Mouse (Mus musculus) heart, embryonic 14.5 days (tissue): ENCODE results near the gene Cd247. TPM values are rescaled to one million over a fixed set of nuclear protein-coding genes. Genes with fewer than 3 reads are reported as not detected.

Experiments used
- ATAC-seq: fragments of 200-750 bp; cut with Nextera tagmentation; 2 replicates; pipeline ENCODE4 v1.8.0; 2017; ENCODE audit warnings: low read depth, moderate TSS enrichment; ENCODE audit not compliant: insufficient number of reproducible peaks, insufficient read depth, low FRiP score
- H3K27ac ChIP-seq, 2 experiments: fragments of 200-500 bp in 1 of 2; fragments of 300-500 bp in 1 of 2; sonication (generic) in 1 of 2; replicated peaks in 1 of 2; 2 replicates each; pipeline ENCODE4 v1.5.1; 2012 to 2014; ENCODE audit warnings: low read depth in 2 of 2, low read length in 2 of 2, control low read depth in 1 of 2, mild to moderate bottlenecking in 1 of 2, mixed read lengths in 1 of 2; ENCODE audit not compliant: control insufficient read depth in 1 of 2, insufficient read depth in 1 of 2
- H3K27me3 ChIP-seq: fragments of 300-500 bp; sonication (generic); 2 replicates; pipeline ENCODE4 v1.6.1; 2014; ENCODE audit warnings: mild to moderate bottlenecking, low read length, control low read depth; ENCODE audit not compliant: control insufficient read depth, insufficient read depth
- H3K36me3 ChIP-seq: fragments of 300-500 bp; sonication (generic); 2 replicates; pipeline ENCODE4 v1.6.1; 2014; ENCODE audit warnings: mild to moderate bottlenecking, control low read depth, low read length, mixed read lengths; ENCODE audit not compliant: control insufficient read depth, insufficient read depth
- H3K4me1 ChIP-seq, 2 experiments: fragments of 200-500 bp in 1 of 2; fragments of 300-500 bp in 1 of 2; sonication (generic) in 1 of 2; 2 replicates each; pipeline ENCODE4 v1.6.1; 2012 to 2014; ENCODE audit warnings: low read length in 2 of 2, control low read depth in 1 of 2, mixed read lengths in 1 of 2; ENCODE audit not compliant: control insufficient read depth in 2 of 2, insufficient read depth in 2 of 2
- H3K4me2 ChIP-seq: fragments of 300-500 bp; sonication (generic); 2 replicates; pipeline ENCODE4 v1.6.1; 2014; ENCODE audit warnings: mild to moderate bottlenecking, low read length
- H3K4me3 ChIP-seq, 2 experiments: fragments of 200-500 bp in 1 of 2; fragments of 300-500 bp in 1 of 2; sonication (generic) in 1 of 2; 2 replicates each; pipeline ENCODE4 v1.5.1; 2012 to 2014; ENCODE audit warnings: low read length in 2 of 2, mild to moderate bottlenecking in 2 of 2, control low read depth in 1 of 2, low read depth in 1 of 2, moderate library complexity in 1 of 2; ENCODE audit not compliant: control insufficient read depth in 1 of 2, insufficient read depth in 1 of 2
- H3K9ac ChIP-seq: fragments of 300-500 bp; sonication (generic); 2 replicates; pipeline ENCODE4 v1.6.1; 2014; ENCODE audit warnings: mild to moderate bottlenecking, low read length
- H3K9me3 ChIP-seq: fragments of 300-500 bp; sonication (generic); 2 replicates; pipeline ENCODE4 v1.6.1; 2016; ENCODE audit warnings: low read length, control low read depth; ENCODE audit not compliant: control insufficient read depth
- WGBS: fragments of 180-500 bp; shearing (Covaris S2); extraction: QIAGEN DNeasy Blood & Tissue Kit; methylation state at CpG from one replicate; pipeline ENCODE4 v1.1.7; 2014; 5-methylcytosine and 5-hydroxymethylcytosine counted together
- polyA plus RNA-seq: library from polyadenylated mRNA; unstranded; fragments of >200 nt; fragmentation: Nextera tagmentation; extraction: Ambion mirVana; gene quantifications from 2 replicates; pipeline ENCODE4 v1.2.1, GENCODE M21; 2014

The Cd247 gene
- polyA plus RNA-seq, 1 experiment from 2014 or later = 0.59 TPM

DNA sequence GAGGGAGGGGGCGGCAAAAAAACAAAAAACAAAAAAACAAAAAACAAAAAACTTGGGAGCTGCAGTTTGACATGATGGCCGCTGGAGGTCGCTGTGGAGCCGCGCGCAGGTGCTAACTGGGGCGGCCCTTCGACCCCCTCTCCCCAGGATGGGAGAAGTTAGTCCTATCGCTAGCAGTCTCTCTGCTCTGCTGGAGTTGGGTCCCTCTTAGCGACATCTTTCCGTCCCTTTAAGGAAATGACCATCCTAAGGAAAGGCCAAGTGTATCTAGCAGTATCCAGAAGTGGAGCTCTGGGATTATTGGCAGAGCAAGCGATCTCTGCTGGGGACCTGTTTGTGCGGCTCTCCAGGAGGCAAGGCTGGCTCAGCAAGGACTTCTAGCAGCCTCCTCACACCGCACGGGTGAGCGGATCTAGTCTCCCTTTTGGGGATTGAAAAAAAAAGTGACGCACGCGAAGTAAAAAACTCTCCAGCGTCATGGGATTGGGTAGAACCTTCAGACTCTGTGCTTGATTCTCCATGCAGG is 7.8 kb upstream of the Cd247 start:
- H3K4me3 ChIP-seq = peak overlapping the region; percentile 41 to 50
- H3K27ac ChIP-seq = no peak overlapping the region
- peak overlapping the region; percentile 74 for H3K4me2 ChIP-seq
- H3K27me3 ChIP-seq = no peaks in the 10 kb centered on the region
- WGBS = 5% methylated on average over 20 of the region's 20 CpGs
- H3K9me3 ChIP-seq = no peaks in the 10 kb centered on the region
- peak overlapping the region; percentile 48; the same call in 1 of the 2 replicates for H3K9ac ChIP-seq
- no peaks in the 10 kb centered on the region for H3K36me3 ChIP-seq
- ATAC-seq = 0 out of 2 replicates have a peak, but pooled peaks have one; percentile 60
- peaks cover 4 to 5% of the 10 kb centered on the region in 2 experiments; a peak in 1 of 4 replicates for H3K4me1 ChIP-seq

DNA sequence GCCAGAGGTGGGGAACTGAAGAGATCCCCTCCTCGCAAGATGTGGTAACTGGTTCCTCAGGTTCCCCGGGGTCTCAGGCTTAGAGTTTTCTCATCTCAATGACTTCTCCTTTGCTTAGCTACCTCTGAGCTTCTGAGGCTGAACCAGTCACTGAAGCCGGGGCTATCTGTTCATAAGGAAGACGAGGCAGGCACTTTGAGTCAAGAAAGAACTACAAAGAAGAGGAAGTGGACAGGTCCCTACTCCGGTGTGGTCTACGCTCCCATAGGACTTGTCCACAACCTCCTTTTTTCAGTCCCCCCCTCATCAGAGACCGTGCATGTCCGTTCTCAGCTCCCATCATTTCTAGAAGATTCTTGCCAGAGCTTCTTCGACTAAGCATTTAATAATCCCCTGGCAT is 7.1 kb upstream of the Cd247 start:
- H3K4me2 ChIP-seq = no peak overlapping the region

DNA sequence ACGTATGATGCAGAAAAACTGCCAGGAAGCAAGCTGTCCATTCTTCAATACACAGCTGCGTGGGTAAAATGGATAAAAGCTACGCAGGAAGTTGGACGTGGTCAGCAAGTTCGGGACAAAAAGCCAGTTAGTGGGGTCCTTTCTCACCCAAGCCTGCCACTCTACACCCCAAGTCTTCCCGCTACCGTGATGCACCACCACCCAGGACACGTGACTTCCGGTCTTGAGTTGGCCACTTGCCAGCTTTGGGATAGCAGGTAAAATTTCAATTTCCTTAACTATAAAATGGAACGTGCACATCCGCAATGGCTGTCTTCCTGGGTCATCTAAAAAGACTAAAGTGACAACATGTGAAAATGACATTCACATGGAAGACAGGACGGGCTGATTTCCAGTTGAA is 6.6 kb upstream of the Cd247 start:
- Histone ChIP-seq H3K27me3 (no peaks in the 10 kb centered on the region), H3K36me3 (no peaks in the 10 kb centered on the region), H3K9ac (no peak overlapping the region), H3K4me2 (no peak overlapping the region), H3K27ac (no peak overlapping the region), H3K4me1 (peaks cover 4 to 5% of the 10 kb centered on the region in 2 experiments; a peak in 1 of 4 replicates), H3K9me3 (no peaks in the 10 kb centered on the region), H3K4me3 (no peak overlapping the region)
- 84% methylated on average over 12 of the region's 12 CpGs for WGBS
- ATAC-seq = no peak

More for the DNA sequence above, 7.1 kb upstream of the Cd247 start:
- H3K27ac ChIP-seq = no peak overlapping the region
- peaks cover 4 to 5% of the 10 kb centered on the region in 2 experiments; a peak in 1 of 4 replicates for H3K4me1 ChIP-seq
- H3K27me3 ChIP-seq = no peaks in the 10 kb centered on the region
- WGBS = 74% methylated on average over 9 of the region's 9 CpGs
- H3K36me3 ChIP-seq = no peaks in the 10 kb centered on the region
- no peak overlapping the region for H3K4me3 ChIP-seq
- no peak overlapping the region for H3K9ac ChIP-seq
- H3K9me3 ChIP-seq = no peaks in the 10 kb centered on the region
- ATAC-seq = no peak

DNA sequence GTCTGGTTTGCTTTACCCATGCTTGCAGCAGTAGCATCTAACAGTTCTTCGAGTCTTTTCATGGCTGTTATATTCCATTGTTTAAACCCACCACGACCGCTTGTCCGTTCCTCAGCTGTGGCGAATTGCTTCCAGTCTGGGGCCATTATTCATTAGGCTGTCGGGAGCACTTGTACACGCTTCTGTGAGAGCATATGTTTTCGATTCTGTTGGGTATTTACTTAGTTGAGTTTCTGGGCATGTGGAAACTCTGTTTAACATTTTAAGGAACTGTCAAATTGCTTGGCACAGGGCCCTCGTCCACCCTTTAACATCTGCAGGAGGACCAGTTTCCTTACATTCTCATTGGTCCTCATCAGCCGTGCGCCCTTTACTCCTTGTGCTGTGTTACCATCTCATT is 2.2 kb upstream of the Cd247 start:
- Histone ChIP-seq H3K4me1 (no peaks in the 10 kb centered on the region), H3K9ac (no peak overlapping the region), H3K9me3 (no peaks in the 10 kb centered on the region), H3K4me2 (no peak overlapping the region), H3K27ac (no peak overlapping the region), H3K4me3 (no peak overlapping the region), H3K36me3 (no peaks in the 10 kb centered on the region), H3K27me3 (no peaks in the 10 kb centered on the region)
- whole genome bisulfite sequencing = 72% methylated on average over 11 of the region's 11 CpGs
- ATAC-seq = no peak

DNA sequence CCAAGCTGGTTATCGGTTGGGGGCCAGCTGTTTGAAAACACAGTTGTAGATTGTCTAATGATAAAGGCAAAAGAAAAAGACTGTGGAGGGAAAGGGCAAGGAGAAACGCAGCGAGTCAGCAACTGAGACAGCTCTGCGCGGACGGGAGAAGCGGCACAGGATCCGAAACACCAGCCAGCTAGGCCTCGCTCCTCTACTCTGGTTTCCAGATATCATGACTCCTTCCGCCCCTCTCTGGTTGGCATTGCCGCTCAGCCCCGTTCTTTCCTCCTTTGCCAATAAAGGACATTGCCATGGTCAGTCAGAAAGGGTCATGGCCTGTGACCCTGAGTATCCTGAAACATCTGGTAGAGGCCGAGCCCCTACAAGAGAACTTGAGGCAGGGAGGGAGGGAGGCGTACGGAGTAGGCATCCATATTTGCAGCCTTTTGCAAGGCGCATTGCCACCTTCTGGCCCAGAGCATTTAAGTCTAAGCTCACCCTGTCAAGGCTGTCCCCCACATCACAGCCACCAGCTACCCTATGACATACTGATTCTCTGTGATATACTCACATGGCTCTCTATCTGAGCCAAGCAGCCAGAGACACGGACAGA is 682 bp downstream of the Cd247 start:
- H3K9ac ChIP-seq = no peak overlapping the region
- 83% methylated on average over 17 of the region's 17 CpGs for WGBS
- no peak for ATAC-seq

DNA sequence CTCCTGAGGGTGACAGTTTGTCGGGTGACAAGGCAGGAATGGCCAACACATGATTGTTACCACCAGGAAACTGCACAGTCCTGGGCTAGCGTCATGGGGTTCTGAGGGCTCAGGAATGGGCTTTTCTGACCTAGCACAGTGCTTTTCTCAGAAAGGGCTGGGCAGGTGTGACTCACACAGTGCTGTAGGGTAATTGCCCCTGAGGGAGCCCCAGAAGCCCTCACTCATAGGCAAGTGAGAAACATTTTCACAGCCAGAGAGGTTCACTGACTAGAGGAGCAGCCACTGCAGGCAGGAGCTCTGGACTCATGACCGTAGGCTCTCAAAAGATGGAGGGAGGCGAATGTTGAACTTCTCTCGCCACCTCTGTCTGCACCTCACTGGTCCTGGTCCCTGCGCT is 1.5 kb downstream of the Cd247 start:
- H3K27ac ChIP-seq = no peak overlapping the region
- H3K27me3 ChIP-seq = no peaks in the 10 kb centered on the region
- ATAC-seq = no peak
- H3K9ac ChIP-seq = no peak overlapping the region
- H3K4me2 ChIP-seq = no peak overlapping the region
- no peak overlapping the region for H3K4me3 ChIP-seq
- no peaks in the 10 kb centered on the region for H3K4me1 ChIP-seq
- H3K36me3 ChIP-seq = no peaks in the 10 kb centered on the region
- no peaks in the 10 kb centered on the region for H3K9me3 ChIP-seq
- WGBS = 78% methylated on average over 6 of the region's 6 CpGs

More for the DNA sequence above, 682 bp downstream of the Cd247 start:
- Histone ChIP-seq H3K4me3 (no peak overlapping the region), H3K4me2 (no peak overlapping the region), H3K27me3 (no peaks in the 10 kb centered on the region), H3K36me3 (no peaks in the 10 kb centered on the region), H3K4me1 (no peaks in the 10 kb centered on the region), H3K27ac (no peak overlapping the region), H3K9me3 (no peaks in the 10 kb centered on the region)

DNA sequence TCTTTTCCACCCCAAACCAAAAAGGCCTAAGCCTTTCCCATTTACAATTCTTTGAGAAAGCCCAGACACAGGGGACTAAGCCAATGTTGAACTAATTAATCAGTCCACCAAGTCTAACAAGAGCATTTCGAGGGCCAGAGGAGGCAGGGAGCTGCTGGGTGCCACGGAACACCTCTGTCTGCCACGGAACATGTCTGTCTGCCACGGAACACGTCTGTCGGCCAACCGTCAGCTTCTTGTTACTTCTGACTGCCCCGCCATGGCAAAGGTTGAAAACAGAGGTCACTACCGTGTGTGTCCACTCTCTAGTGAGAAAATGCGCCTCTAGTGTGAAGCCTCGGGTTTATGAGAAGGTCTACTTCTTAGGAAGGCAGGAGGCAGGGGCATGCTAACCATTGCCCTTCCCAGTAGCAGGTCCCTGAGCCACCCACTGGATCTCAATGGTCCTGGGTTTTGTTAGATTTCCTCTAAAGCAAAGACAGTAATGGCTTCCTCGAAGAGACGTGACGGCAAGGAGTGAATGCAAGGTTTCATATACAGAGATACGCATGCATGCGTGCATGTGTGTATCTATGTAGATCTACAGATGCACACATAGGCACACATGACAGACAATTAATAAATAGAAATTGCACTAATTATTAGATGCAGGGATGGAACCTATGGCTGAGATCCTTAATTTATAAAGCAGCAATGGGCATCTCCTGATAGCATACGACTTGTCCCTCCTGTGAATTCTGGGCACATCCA is 2.2 kb downstream of the Cd247 start:
- no peaks in the 10 kb centered on the region for H3K36me3 ChIP-seq
- WGBS = 89% methylated on average over 17 of the region's 17 CpGs

More for the DNA sequence above, 2.2 kb downstream of the Cd247 start:
- H3K4me1 ChIP-seq = no peaks in the 10 kb centered on the region
- H3K4me3 ChIP-seq = no peak overlapping the region
- no peaks in the 10 kb centered on the region for H3K9me3 ChIP-seq
- no peaks in the 10 kb centered on the region for H3K27me3 ChIP-seq
- ATAC-seq = no peak
- no peak overlapping the region for H3K9ac ChIP-seq
- H3K27ac ChIP-seq = no peak overlapping the region
- H3K4me2 ChIP-seq = no peak overlapping the region
